Comparison of ENCODE assay signal across 24 mouse cellular contexts in genomic region chr7:124289873-124290272, GRCm38 (mm10).
"Had no signal": no experiment of that assay in that cellular context is flagged by ENCODE, and none has a peak within 500 bp of the region (broad histone marks: within the 10 kb centered on the region; RNA-seq: fewer than 3 reads in every experiment).

No protein-coding gene starts in this region.

- H3K4me2 ChIP-seq: heart, embryonic 11.5 days; heart, embryonic 13.5 days; heart, embryonic 15.5 days; hindbrain, embryonic 13.5 days; hindbrain, embryonic 15.5 days; kidney, embryonic 15.5 days; limb, embryonic 13.5 days; limb, embryonic 15.5 days had no signal

- H3K27ac ChIP-seq: heart, adult 2 months; heart, embryonic 13.5 days; heart, embryonic 15.5 days; hindbrain, embryonic 13.5 days; hindbrain, embryonic 15.5 days; hindbrain, postnatal 0 days; kidney, embryonic 15.5 days; kidney, postnatal 0 days; limb, embryonic 13.5 days; limb, embryonic 15.5 days had no signal

- H3K36me3 ChIP-seq: heart, embryonic 13.5 days; heart, embryonic 15.5 days; hindbrain, embryonic 13.5 days; hindbrain, embryonic 15.5 days; kidney, embryonic 15.5 days; limb, embryonic 13.5 days; limb, embryonic 15.5 days had no signal

- H3K4me1 ChIP-seq: heart, embryonic 13.5 days; heart, embryonic 15.5 days; hindbrain, embryonic 13.5 days; hindbrain, embryonic 15.5 days; limb, embryonic 13.5 days; limb, embryonic 15.5 days had no signal

- H3K27me3 ChIP-seq: heart, embryonic 13.5 days; heart, embryonic 15.5 days; hindbrain, embryonic 13.5 days; hindbrain, embryonic 15.5 days; kidney, embryonic 15.5 days; limb, embryonic 13.5 days; limb, embryonic 15.5 days had no signal

- DNase-seq: gastrocnemius, postnatal 14 days; gastrocnemius, postnatal 36 days; heart, adult 11 months; heart, adult 2 months; heart, postnatal 14 days; heart, postnatal 36 days; kidney, adult 11 months; kidney, adult 2 months; kidney, adult 9 months; kidney, postnatal 14 days; kidney, postnatal 36 days; layer of hippocampus, postnatal 36 days; left cerebral cortex, postnatal 4 days had no signal

- H3K4me3 ChIP-seq: heart, adult 2 months; heart, embryonic 13.5 days; heart, embryonic 15.5 days; hindbrain, embryonic 13.5 days; hindbrain, embryonic 15.5 days; kidney, embryonic 15.5 days; limb, embryonic 13.5 days; limb, embryonic 15.5 days had no signal

- H3K9me3 ChIP-seq: heart, embryonic 13.5 days; heart, embryonic 15.5 days; hindbrain, embryonic 13.5 days; hindbrain, embryonic 15.5 days; kidney, embryonic 15.5 days; limb, embryonic 13.5 days; limb, embryonic 15.5 days had no signal

- H3K9ac ChIP-seq: heart, embryonic 13.5 days; heart, embryonic 15.5 days; hindbrain, embryonic 13.5 days; hindbrain, embryonic 15.5 days; kidney, embryonic 15.5 days; limb, embryonic 13.5 days; limb, embryonic 15.5 days had no signal

- ATAC-seq: hindbrain, postnatal 0 days; intestine, embryonic 16.5 days had no signal
